9 mouse cellular contexts compared by ENCODE assay signal in the genomic region with DNA sequence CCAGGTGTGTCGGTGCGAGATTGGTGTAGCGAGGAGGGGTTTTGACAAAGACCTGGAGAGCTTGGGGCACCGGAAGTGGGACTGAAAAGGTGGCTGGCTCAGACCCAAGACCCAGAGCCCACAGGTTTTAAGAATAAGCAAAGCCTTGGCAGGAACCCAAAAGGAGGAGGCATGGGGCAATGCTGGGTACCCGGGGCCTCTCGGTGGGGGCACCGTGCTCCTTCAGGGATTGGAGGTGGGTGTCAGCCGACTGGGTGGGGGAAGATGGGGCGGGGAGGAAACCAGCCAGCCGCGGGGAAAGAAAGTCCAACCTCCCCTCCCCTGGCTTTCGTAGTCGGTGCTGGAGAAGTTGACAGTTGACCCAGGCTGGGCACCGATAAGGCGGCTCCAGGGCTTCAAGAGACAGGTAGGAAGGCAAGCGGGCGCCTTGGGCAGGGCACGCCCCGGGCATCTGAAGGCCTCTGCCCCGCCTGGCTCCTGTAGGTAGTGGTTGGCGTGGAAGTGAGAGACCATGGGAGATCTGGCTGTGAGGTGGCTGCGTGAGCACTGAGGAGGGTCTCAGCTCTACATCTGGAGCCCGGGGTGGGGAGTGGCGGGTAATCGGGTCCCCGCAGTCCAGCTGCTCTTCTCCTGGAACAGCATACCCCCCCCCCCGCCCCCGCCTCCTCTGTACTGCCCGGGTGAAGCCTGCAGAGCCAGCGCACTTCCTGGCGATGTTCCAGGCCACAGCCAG. TPM values are rescaled to one million over a fixed set of nuclear protein-coding genes. Genes with fewer than 3 reads are reported as not detected.
A peak's percentile ranks its signal among the peaks of the same experiment; 100 is the strongest.
DNase-seq lines count a peak whose midpoint lies in the region; ATAC-seq and TF ChIP-seq lines count a peak whose summit lies in the region.
"Had no signal": no experiment of that assay in that cellular context is flagged by ENCODE, and none has a peak within 500 bp of the region (broad histone marks: within the 10 kb centered on the region; RNA-seq: fewer than 3 reads in every experiment).

A gene (plus strand): TSS at position 324 of the 733 bp plus-strand sequence.

- DNase-seq in G1E (ENCODE audit: low spot score): peak; percentile 74
- DNase-seq in heart, adult 2 months: peak; percentile 45 to 48
- DNase-seq in kidney, adult 8-10 months: peak; percentile 19 to 28
- DNase-seq in lung, postnatal 0 days (ENCODE audit: low spot score): peak; percentile 33
- no peak for DNase-seq in embryo, embryonic 10.5 days (ENCODE audit: low spot score)

- WGBS in heart, adult 2 months: 7% methylated on average over 31 of the region's 31 CpGs
- whole genome bisulfite sequencing in lung, postnatal 0 days: 4% methylated on average over 27 of the region's 31 CpGs

- TF ChIP-seq CTCF in G1E (IDR thresholded peaks at IDR 0.05; ENCODE audit: low read depth, low read length): no peak
- no peak for TF ChIP-seq CTCF in heart, adult 2 months (IDR thresholded peaks at IDR 0.05)
- no peak for TF ChIP-seq CTCF in lung, postnatal 0 days (IDR thresholded peaks at IDR 0.05)
- no peak for TF ChIP-seq CTCF in testis, adult 2 months (IDR thresholded peaks at IDR 0.05; ENCODE audit: control insufficient read depth, insufficient read depth, insufficient replicate concordance, low read depth, low read length)

- TF ChIP-seq EP300 in heart, adult 2 months (IDR thresholded peaks at IDR 0.05; ENCODE audit: insufficient read depth, low read depth, low read length): no peak
- no peak for TF ChIP-seq EP300 in lung, postnatal 0 days (IDR thresholded peaks at IDR 0.05)

- H3K4me3 ChIP-seq in erythroblast, embryonic 14.5 days (replicated peaks): peak within 1 kb of the TSS; percentile 33
- H3K4me3 ChIP-seq in G1E (ENCODE audit: low read depth, low read length): no peak within 1 kb of the TSS; the same call in 1 of the 2 replicates
- H3K4me3 ChIP-seq in heart, adult 2 months: peak within 1 kb of the TSS; percentile 58
- H3K4me3 ChIP-seq in lung, postnatal 0 days (ENCODE audit: low read depth, low read length): peak within 1 kb of the TSS; percentile 27; the same call in 1 of the 2 replicates
- H3K4me3 ChIP-seq in testis, adult 2 months (ENCODE audit: control insufficient read depth, low read depth, low read length): peak within 1 kb of the TSS; percentile 70

- H3K79me2 ChIP-seq in heart, adult 2 months (replicated peaks; ENCODE audit: control insufficient read depth, insufficient read depth, low read length): no peaks in the 10 kb centered on the region

- H3K27me3 ChIP-seq in erythroblast, embryonic 14.5 days (ENCODE audit: control insufficient read depth): peaks cover 47% of the 10 kb centered on the region
- peaks cover 65% of the 10 kb centered on the region for H3K27me3 ChIP-seq in G1E (ENCODE audit: insufficient read depth, low read length)
- H3K27me3 ChIP-seq in heart, adult 2 months (ENCODE audit: control insufficient read depth, insufficient read depth, low read length): no peaks in the 10 kb centered on the region
- H3K27me3 ChIP-seq in lung, postnatal 0 days (replicated peaks; ENCODE audit: insufficient read depth, low read length): no peaks in the 10 kb centered on the region
- H3K27me3 ChIP-seq in testis, adult 2 months (ENCODE audit: control insufficient read depth, insufficient read depth, low read length): no peaks in the 10 kb centered on the region

- intact Hi-C loops in heart, adult 2 months (cut with DNase I): no loop called here

- peak within 1 kb of the TSS; percentile 67 for H3K4me2 ChIP-seq in lung, postnatal 0 days (replicated peaks; ENCODE audit: low read depth, low read length)

- ATAC-seq in erythroblast, adult 5-6 weeks (replicated peaks; ENCODE audit: low FRiP score, poor library complexity, severe bottlenecking): no peak
- no peak for ATAC-seq in G1E (ENCODE audit: extremely low read depth, insufficient number of reproducible peaks, low FRiP score, poor library complexity, severe bottlenecking)
- ATAC-seq in lung, postnatal 0 days: peak; percentile 27

- H3K36me3 ChIP-seq in erythroblast, embryonic 14.5 days (ENCODE audit: control insufficient read depth): no peaks in the 10 kb centered on the region
- H3K36me3 ChIP-seq in G1E (replicated peaks): no peaks in the 10 kb centered on the region
- no peaks in the 10 kb centered on the region for H3K36me3 ChIP-seq in heart, adult 2 months (ENCODE audit: control insufficient read depth, insufficient read depth, low read length)
- no peaks in the 10 kb centered on the region for H3K36me3 ChIP-seq in lung, postnatal 0 days (ENCODE audit: insufficient read depth, low read length)
- no peaks in the 10 kb centered on the region for H3K36me3 ChIP-seq in testis, adult 2 months (ENCODE audit: control insufficient read depth, insufficient read depth, low read length)

- peak within 1 kb of the TSS; percentile 80 for H3K27ac ChIP-seq in heart, adult 2 months
- no peak within 1 kb of the TSS for H3K27ac ChIP-seq in lung, postnatal 0 days (ENCODE audit: low read length)
- H3K27ac ChIP-seq in testis, adult 2 months (ENCODE audit: control insufficient read depth, insufficient read depth, low read depth, low read length): no peak within 1 kb of the TSS
- H3K27ac ChIP-seq: macrophage had no signal

- TF ChIP-seq POLR2A in heart, adult 2 months (IDR thresholded peaks at IDR 0.05; ENCODE audit: insufficient read depth, low read depth, low read length): no peak
- TF ChIP-seq POLR2A in testis, adult 2 months (IDR thresholded peaks at IDR 0.05; ENCODE audit: control insufficient read depth, low read depth, low read length): no peak

- H3K9ac ChIP-seq in heart, adult 2 months (ENCODE audit: low read depth, low read length): peak within 1 kb of the TSS; percentile 65
- peak within 1 kb of the TSS; percentile 16 for H3K9ac ChIP-seq in lung, postnatal 0 days (replicated peaks; ENCODE audit: low read depth)

- H3K4me1 ChIP-seq in erythroblast, embryonic 14.5 days (ENCODE audit: control insufficient read depth): peaks cover 3% of the 10 kb centered on the region
- H3K4me1 ChIP-seq in G1E (ENCODE audit: insufficient read depth, low read depth, low read length): peaks cover 11% of the 10 kb centered on the region
- peaks cover 2% of the 10 kb centered on the region for H3K4me1 ChIP-seq in heart, adult 2 months (ENCODE audit: control insufficient read depth, insufficient read depth, low read length)
- H3K4me1 ChIP-seq in lung, postnatal 0 days (ENCODE audit: insufficient read depth, low read depth, low read length): peaks cover 6% of the 10 kb centered on the region; the same call in 1 of the 2 replicates
- peaks cover 7% of the 10 kb centered on the region for H3K4me1 ChIP-seq in testis, adult 2 months (ENCODE audit: control insufficient read depth, insufficient read depth, low read length)

- no peaks in the 10 kb centered on the region for H3K9me3 ChIP-seq in erythroblast, embryonic 14.5 days (ENCODE audit: control insufficient read depth, low read length)
- H3K9me3 ChIP-seq in G1E (replicated peaks): no peaks in the 10 kb centered on the region
- no peaks in the 10 kb centered on the region for H3K9me3 ChIP-seq in lung, postnatal 0 days (ENCODE audit: low read length)

RNA-seq across cellular contexts. Expression of the gene that starts here (rescaled TPM):
- polyA plus RNA-seq in erythroblast, embryonic 14.5 days (2012): not detected in 2 replicates
- not detected in 2 replicates for total RNA-seq in erythroblast, adult 5-6 weeks (2015; ENCODE audit: low replicate concordance)
- total RNA-seq in erythroblast, adult 5-6 weeks (2017; ENCODE audit: low replicate concordance): not detected in 2 replicates
- total RNA-seq in G1E (2014; fragmentation: Nextera tagmentation) (not detected in 2 replicates), G1E (2017) (0.05 and 0.06 TPM in 2 replicates)
- 0.03 and 0.07 TPM in 2 replicates for polyA plus RNA-seq in G1E (2012)
- total RNA-seq in heart, adult 2 months (2021): 1 to 10 TPM; 4.9 to 7.5 TPM
- 8.7 and 13.1 TPM in 2 replicates for polyA plus RNA-seq in heart, adult 2 months (2012; rRNA removed)
- 0.29 and 0.30 TPM in 2 replicates for polyA plus RNA-seq in lung, postnatal 0 days (2015; fragmentation: Nextera tagmentation; extraction: Ambion mirVana)
- polyA plus RNA-seq in testis, adult 2 months (2012; rRNA removed): 7.6 and 9.9 TPM in 2 replicates
- polyA plus RNA-seq: macrophage had no signal

Comparison
In these comparisons a context has a peak if more than half of its experiments do, and no peak if none do; other contexts are left out.
1. RNA of the gene that starts here (total RNA-seq): 4.9 to 7.5 TPM in heart, adult 2 months; 0.05 to 0.06 TPM in G1E and not detected in erythroblast, adult 5-6 weeks; every median in the first group is over 4 times any median in the second.
2. Peak in DNase-seq in G1E; RNA of the gene not detected or under 1 TPM.
3. Peak in DNase-seq, ATAC-seq, H3K4me3 ChIP-seq, H3K9ac ChIP-seq and H3K4me2 ChIP-seq in lung, postnatal 0 days; RNA of the gene not detected or under 1 TPM.